Mouse (Mus musculus): ENCODE data around the gene Fam72a.

Gene Fam72a

GRCm38 (mm10) chr1:131526371-131527270 lies 1.1 kb upstream of the Fam72a start:
- peak; percentile 76 for DNase-seq (ENCODE audit: low read depth, low spot score)

- peak; percentile 88 for DNase-seq (ENCODE audit: low read depth, low spot score)
Measured at GRCm38 (mm10) chr1:131528081-131528507, 391 bp downstream of the Fam72a start.

- DNase-seq (ENCODE audit: low read depth, low spot score), result no peak
Measured at GRCm38 (mm10) chr1:131528561-131529166, 961 bp downstream of the Fam72a start.

- DNase-seq (ENCODE audit: low read depth, low spot score), result no peak
Measured at GRCm38 (mm10) chr1:131539771-131540170, 12.1 kb downstream of the Fam72a start.

GRCm38 (mm10) chr1:131540795-131541194 lies 13.1 kb downstream of the Fam72a start:
- DNase-seq (ENCODE audit: low read depth, low spot score), result no peak

GRCm38 (mm10) chr1:131541431-131541830 lies 13.7 kb downstream of the Fam72a start:
- DNase-seq (ENCODE audit: low read depth, low spot score), result no peak

GRCm38 (mm10) chr1:131541903-131542302 lies 14.2 kb downstream of the Fam72a start:
- no peak for DNase-seq (ENCODE audit: low read depth, low spot score)

- no peak for DNase-seq (ENCODE audit: low read depth, low spot score)
Measured at GRCm38 (mm10) chr1:131543886-131544565, 16.3 kb downstream of the Fam72a start.

- no peak for DNase-seq (ENCODE audit: low read depth, low spot score)
Measured at GRCm38 (mm10) chr1:131546798-131547690, 19.3 kb downstream of the Fam72a start.

- peak; percentile 42 for DNase-seq (ENCODE audit: low read depth, low spot score)
Measured at GRCm38 (mm10) chr1:131548494-131549365, 21.0 kb downstream of the Fam72a start.

GRCm38 (mm10) chr1:131551956-131552355 lies 24.3 kb downstream of the Fam72a start:
- DNase-seq (ENCODE audit: low read depth, low spot score), result no peak

- no peak for DNase-seq (ENCODE audit: low read depth, low spot score)
Measured at GRCm38 (mm10) chr1:131553428-131553827, 25.7 kb downstream of the Fam72a start.

- peak; percentile 90 for DNase-seq (ENCODE audit: low read depth, low spot score)
Measured at GRCm38 (mm10) chr1:131555042-131555812, 27.5 kb downstream of the Fam72a start.

GRCm38 (mm10) chr1:131560500-131560899 lies 32.8 kb downstream of the Fam72a start:
- no peak for DNase-seq (ENCODE audit: low read depth, low spot score)

- peak; percentile 56 for DNase-seq (ENCODE audit: low read depth, low spot score)
Measured at GRCm38 (mm10) chr1:131562081-131562480, 34.4 kb downstream of the Fam72a start.

- DNase-seq (ENCODE audit: low read depth, low spot score), result peak; percentile 84
Measured at GRCm38 (mm10) chr1:131566056-131566455, 38.4 kb downstream of the Fam72a start.

GRCm38 (mm10) chr1:131569721-131570120 lies 42.0 kb downstream of the Fam72a start:
- no peak for DNase-seq (ENCODE audit: low read depth, low spot score)

GRCm38 (mm10) chr1:131570391-131570790 lies 42.7 kb downstream of the Fam72a start:
- no peak for DNase-seq (ENCODE audit: low read depth, low spot score)

- DNase-seq (ENCODE audit: low read depth, low spot score), result peak; percentile 76
Measured at GRCm38 (mm10) chr1:131573721-131574120, 46.0 kb downstream of the Fam72a start.
